In genomic region chrX:160501687-160502047, GRCm38 (mm10) we compare ENCODE assay signal across 8 mouse cellular contexts. TPM values are rescaled to one million over a fixed set of nuclear protein-coding genes. Genes with fewer than 3 reads are reported as not detected.
A peak's percentile ranks its signal among the peaks of the same experiment; 100 is the strongest.
DNase-seq lines count a peak whose midpoint lies in the region; ATAC-seq and TF ChIP-seq lines count a peak whose summit lies in the region.

No protein-coding gene starts in this region.

- no peaks in the 10 kb centered on the region for H3K9me3 ChIP-seq in heart, postnatal 0 days (replicated peaks; ENCODE audit: control insufficient read depth, low read length)
- no peaks in the 10 kb centered on the region for H3K9me3 ChIP-seq in hindbrain, postnatal 0 days (ENCODE audit: low read length)
- no peaks in the 10 kb centered on the region for H3K9me3 ChIP-seq in midbrain, embryonic 15.5 days

- H3K27ac ChIP-seq in heart, postnatal 0 days (ENCODE audit: low read depth) = peak overlapping the region; percentile 86
- H3K27ac ChIP-seq in brown adipose tissue, adult 24 weeks (replicated peaks; ENCODE audit: low read depth, low read length) = peak overlapping the region; percentile 54; the same call in 1 of the 2 replicates
- peak overlapping the region; percentile 78; the same call in 1 of the 2 replicates for H3K27ac ChIP-seq in hindbrain, postnatal 0 days
- peak overlapping the region; percentile 83 for H3K27ac ChIP-seq in midbrain, embryonic 15.5 days

- no peaks in the 10 kb centered on the region for H3K36me3 ChIP-seq in heart, postnatal 0 days (replicated peaks; ENCODE audit: control insufficient read depth, insufficient read depth, low read length)
- H3K36me3 ChIP-seq in hindbrain, postnatal 0 days (ENCODE audit: insufficient read depth, low read length) = no peaks in the 10 kb centered on the region
- H3K36me3 ChIP-seq in midbrain, embryonic 15.5 days (replicated peaks) = no peaks in the 10 kb centered on the region

- WGBS in heart, postnatal 0 days = 24% methylated on average over 12 of the region's 12 CpGs
- 28% methylated on average over 12 of the region's 12 CpGs for whole genome bisulfite sequencing in hindbrain, postnatal 0 days
- 41% methylated on average over 12 of the region's 12 CpGs for WGBS in midbrain, embryonic 15.5 days

- H3K27me3 ChIP-seq in heart, postnatal 0 days (ENCODE audit: control insufficient read depth, insufficient read depth, low read length) = no peaks in the 10 kb centered on the region
- no peaks in the 10 kb centered on the region for H3K27me3 ChIP-seq in hindbrain, postnatal 0 days (ENCODE audit: insufficient read depth, low read length)
- H3K27me3 ChIP-seq in midbrain, embryonic 15.5 days (replicated peaks) = no peaks in the 10 kb centered on the region; the same call in 1 of the 2 replicates

- TF ChIP-seq CTCF in heart, postnatal 0 days (IDR thresholded peaks at IDR 0.05; ENCODE audit: low read depth) = no peak
- TF ChIP-seq CTCF in hindbrain, postnatal 0 days (IDR thresholded peaks at IDR 0.05; ENCODE audit: low read depth) = no peak

- H3K9ac ChIP-seq in heart, postnatal 0 days (replicated peaks; ENCODE audit: low read depth, low read length) = no peak overlapping the region
- peak overlapping the region; percentile 61 for H3K9ac ChIP-seq in hindbrain, postnatal 0 days (replicated peaks; ENCODE audit: low read length)
- H3K9ac ChIP-seq in midbrain, embryonic 15.5 days = peak overlapping the region; percentile 54

- H3K4me3 ChIP-seq in heart, postnatal 0 days (ENCODE audit: low read depth, low read length) = peak overlapping the region; percentile 54
- peak overlapping the region; percentile 100 for H3K4me3 ChIP-seq in brown adipose tissue, adult 24 weeks (ENCODE audit: insufficient read depth, low read depth, low read length)
- peak overlapping the region; percentile 57 for H3K4me3 ChIP-seq in hindbrain, postnatal 0 days (ENCODE audit: low read length)
- peak overlapping the region; percentile 51 for H3K4me3 ChIP-seq in midbrain, embryonic 15.5 days

- DNase-seq in heart, postnatal 0 days (ENCODE audit: low spot score) = no peak
- no peak for DNase-seq in heart, adult 9 months (ENCODE audit: low spot score in 2 of 2)
- DNase-seq in hindbrain, postnatal 0 days (ENCODE audit: low spot score) = no peak
- no peak for DNase-seq in natural killer cell, adult 2 months (ENCODE audit: low spot score in 2 of 2)
- DNase-seq in frontal cortex, postnatal 25 days (ENCODE audit: low spot score in 2 of 2) = no peak
- no peak for DNase-seq in frontal cortex, postnatal 36 days (ENCODE audit: low spot score in 2 of 2)

- no peaks in the 10 kb centered on the region for H3K4me1 ChIP-seq in heart, postnatal 0 days (ENCODE audit: control insufficient read depth, insufficient read depth)
- no peaks in the 10 kb centered on the region for H3K4me1 ChIP-seq in brown adipose tissue, adult 24 weeks (ENCODE audit: control insufficient read depth, insufficient read depth, insufficient read length, low read length)
- H3K4me1 ChIP-seq in hindbrain, postnatal 0 days (ENCODE audit: insufficient read depth, low read length) = no peaks in the 10 kb centered on the region
- H3K4me1 ChIP-seq in midbrain, embryonic 15.5 days = peaks cover 6% of the 10 kb centered on the region

- H3K4me2 ChIP-seq in heart, postnatal 0 days (ENCODE audit: low read depth, low read length) = peak overlapping the region; percentile 72
- peak overlapping the region; percentile 61 for H3K4me2 ChIP-seq in hindbrain, postnatal 0 days (ENCODE audit: low read depth, low read length)
- peak overlapping the region; percentile 48 for H3K4me2 ChIP-seq in midbrain, embryonic 15.5 days

- ATAC-seq in heart, postnatal 0 days (ENCODE audit: insufficient read depth, low read depth) = peak; percentile 45
- peak; percentile 79 for ATAC-seq in hindbrain, postnatal 0 days
- peak; percentile 90 for ATAC-seq in midbrain, embryonic 15.5 days (replicated peaks)

- TF ChIP-seq EP300 in heart, postnatal 0 days (IDR thresholded peaks at IDR 0.05; ENCODE audit: low read depth) = no peak

RNA-seq across cellular contexts. Expression of gene Phka2, which starts 0.3 kb away (rescaled TPM):
- 53.5 and 57.3 TPM in 2 replicates for total RNA-seq in heart, postnatal 0 days (2014; rRNA removed; ENCODE audit: low replicate concordance)
- polyA plus RNA-seq in heart, postnatal 0 days (2015; fragmentation: Nextera tagmentation; extraction: Ambion mirVana) = 14.7 and 15.5 TPM in 2 replicates
- 24.8 and 31.7 TPM in 2 replicates for polyA plus RNA-seq in brown adipose tissue, adult 24 weeks (2012; ENCODE audit: insufficient read depth, insufficient read length, missing spikeins)
- total RNA-seq in hindbrain, postnatal 0 days (2014; rRNA removed) = 14.0 and 15.5 TPM in 2 replicates
- 7.4 and 7.9 TPM in 2 replicates for polyA plus RNA-seq in hindbrain, postnatal 0 days (2015; fragmentation: Nextera tagmentation; extraction: Ambion mirVana)
- polyA plus RNA-seq in midbrain, embryonic 15.5 days (2015; fragmentation: Nextera tagmentation; extraction: Ambion mirVana) = 11.1 and 12.1 TPM in 2 replicates
